Mouse (Mus musculus): ENCODE data around the gene Dynlt3.
"Not testable (repeated sequence)": the region's sequence is repeated elsewhere in the genome, so short reads cannot be mapped to it uniquely, and the experiment has no call there.

Gene Dynlt3

DNA sequence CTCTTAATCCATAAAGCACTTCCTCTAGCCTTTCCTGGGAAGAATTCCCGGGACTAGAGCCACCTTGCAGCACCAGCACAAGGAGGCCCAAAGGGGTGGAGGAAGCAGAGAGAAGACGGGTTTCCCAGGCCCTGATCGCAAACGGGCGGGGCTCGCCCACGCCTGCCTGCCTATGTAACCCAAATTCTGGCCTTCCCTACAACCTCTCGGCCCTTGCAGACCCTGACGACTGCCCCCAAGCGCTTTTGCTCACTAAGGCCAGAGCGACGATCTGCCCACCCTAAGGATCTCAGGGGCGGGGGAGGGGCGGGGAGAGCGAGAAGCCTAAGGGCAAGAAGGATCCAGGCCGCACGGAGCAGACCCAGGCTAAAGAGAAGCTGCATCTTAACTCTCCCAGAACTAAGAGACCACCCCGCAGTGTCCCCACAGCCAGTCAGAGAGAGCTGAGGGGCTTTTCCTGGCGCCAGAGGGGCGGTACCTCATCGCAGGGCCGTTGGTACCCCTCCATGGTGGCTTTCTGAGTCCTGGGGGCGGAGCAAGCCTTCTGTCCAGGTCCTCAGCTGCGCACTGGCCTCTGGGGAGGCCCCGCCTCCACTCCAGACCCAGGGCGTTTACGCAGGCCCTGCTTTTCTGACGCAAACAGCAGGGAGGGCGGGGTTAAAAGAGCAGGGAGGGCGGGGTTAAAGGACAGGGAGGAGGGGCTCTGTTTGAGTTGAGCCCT is at the start of gene Dynlt3:
Dynlt3 (minus strand) TSS at position 613 of the 721 bp plus-strand sequence.
- DNase-seq (ENCODE audit: extremely low spot score, low spot score): peak; percentile 67

DNA sequence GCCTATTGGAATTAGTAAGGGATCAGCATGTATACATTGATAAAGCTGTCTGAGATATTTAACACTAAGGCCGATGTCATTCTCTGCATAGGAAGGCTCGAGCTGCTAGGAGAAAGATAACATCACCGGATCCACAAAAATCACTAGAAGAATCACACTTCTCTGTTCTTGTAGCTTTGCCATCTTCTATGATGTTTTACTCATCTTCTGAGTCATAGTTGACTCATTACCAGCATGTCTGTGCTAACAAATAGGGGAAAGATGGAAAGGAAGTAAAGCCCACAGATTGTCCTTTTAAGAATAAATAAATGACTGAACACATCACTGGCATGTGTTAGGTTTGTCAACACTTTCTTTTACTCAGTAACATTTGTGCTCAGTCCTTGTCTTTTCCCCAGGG is 37.0 kb upstream of the Dynlt3 start:
- no peak for DNase-seq (ENCODE audit: extremely low spot score, low spot score)

DNA sequence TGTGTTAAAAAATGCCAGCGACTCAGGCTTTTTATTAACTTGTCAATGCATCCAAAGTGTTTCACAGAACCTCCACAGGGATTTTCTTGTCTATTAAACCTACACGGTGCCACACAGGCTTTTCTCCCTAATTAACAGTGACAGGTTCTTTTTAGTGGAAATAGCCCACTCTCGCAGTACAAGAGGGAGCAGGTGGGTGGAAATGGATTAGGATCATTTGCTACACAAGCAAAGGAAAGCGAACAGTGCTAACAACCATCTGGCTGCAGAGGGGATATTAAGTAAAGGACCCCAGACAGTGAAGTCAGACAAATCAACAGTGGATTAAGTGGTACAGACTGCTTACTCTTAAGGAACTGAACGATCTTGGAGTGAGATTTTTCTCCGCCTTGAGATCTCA is 33.2 kb upstream of the Dynlt3 start:
- DNase-seq (ENCODE audit: extremely low spot score, low spot score): no peak

GRCm38 (mm10) chrX:9672040-9672439 is 9.2 kb upstream of the Dynlt3 start:
- no peak for DNase-seq (ENCODE audit: extremely low spot score, low spot score)

GRCm38 (mm10) chrX:9671418-9671817 is 8.6 kb upstream of the Dynlt3 start:
- no peak for DNase-seq (ENCODE audit: extremely low spot score, low spot score)

GRCm38 (mm10) chrX:9652806-9653205 is 10.0 kb downstream of the Dynlt3 start:
- no peak for DNase-seq (ENCODE audit: extremely low spot score, low spot score)

DNA sequence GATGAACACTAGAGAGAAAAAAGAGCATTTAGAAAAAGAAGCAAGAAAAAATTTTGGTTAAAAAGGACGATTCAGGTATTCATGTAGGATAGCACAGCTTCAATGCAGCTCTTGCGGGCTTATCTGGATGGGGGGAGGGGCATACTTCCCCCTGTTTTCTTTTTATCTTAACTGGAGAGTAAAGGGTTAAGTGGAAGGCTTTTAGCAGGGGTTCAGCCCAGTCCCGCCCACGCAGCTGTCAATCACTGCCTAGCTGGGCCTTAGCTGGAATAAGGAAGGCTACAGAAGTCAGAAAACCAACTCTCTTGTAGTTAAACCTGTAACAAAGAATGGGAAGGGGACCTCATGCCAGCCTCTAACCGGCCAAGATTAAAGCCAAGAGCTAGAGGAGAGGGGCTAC is 22.2 kb downstream of the Dynlt3 start:
- not testable (repeated sequence) for DNase-seq (ENCODE audit: extremely low spot score, low spot score)

DNA sequence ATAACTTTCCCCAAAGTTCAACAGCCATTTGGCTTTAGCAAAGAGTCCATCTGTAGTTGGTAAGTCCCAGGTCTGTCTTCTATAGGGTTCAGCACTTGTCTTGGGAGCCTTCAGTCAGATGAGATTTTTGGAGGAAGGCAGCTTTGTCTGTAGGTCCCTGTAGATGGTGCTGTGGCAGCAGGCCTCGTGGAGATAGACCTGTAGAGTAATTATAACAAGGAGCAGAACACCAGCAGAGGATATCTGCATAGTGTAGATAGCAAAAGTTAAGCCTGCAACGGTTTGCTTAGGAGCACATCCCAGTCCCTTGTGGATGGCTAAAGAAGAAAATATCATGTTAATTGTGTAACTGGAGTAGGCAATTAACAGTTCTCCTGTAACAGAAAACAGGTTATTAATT is 22.7 kb downstream of the Dynlt3 start:
- not testable (repeated sequence) for DNase-seq (ENCODE audit: extremely low spot score, low spot score)
